Mouse (Mus musculus) mesoderm, embryonic 11.5 days (tissue): ENCODE measurements around the gene Tuba8.

Experiments
- DNase-seq: peaks from one replicate; pipeline ENCODE4 v3.0.0-alpha.2; 2012; ENCODE audit warnings: low read depth, low spot score

Tuba8 gene

DNA sequence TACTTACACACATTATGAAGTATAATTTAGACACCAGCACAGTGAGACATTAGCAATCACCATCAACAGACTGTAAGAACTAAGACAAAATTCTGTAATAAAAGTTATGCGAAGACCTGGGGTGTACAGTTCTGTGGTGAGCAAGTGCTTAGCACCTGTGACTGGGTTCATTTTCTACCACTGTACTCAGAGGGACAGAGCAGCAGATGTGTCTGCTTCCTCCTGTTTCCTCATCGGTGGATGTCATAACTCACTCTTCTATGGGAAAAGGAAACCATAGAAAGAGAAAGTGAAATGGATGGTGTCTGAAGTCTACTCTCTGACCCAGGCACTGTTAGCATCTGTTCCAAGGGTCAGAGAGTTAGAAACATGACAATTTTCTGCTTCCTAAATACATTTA, 16.2 kb downstream of the Tuba8 start:
- DNase-seq, result no peak

DNA sequence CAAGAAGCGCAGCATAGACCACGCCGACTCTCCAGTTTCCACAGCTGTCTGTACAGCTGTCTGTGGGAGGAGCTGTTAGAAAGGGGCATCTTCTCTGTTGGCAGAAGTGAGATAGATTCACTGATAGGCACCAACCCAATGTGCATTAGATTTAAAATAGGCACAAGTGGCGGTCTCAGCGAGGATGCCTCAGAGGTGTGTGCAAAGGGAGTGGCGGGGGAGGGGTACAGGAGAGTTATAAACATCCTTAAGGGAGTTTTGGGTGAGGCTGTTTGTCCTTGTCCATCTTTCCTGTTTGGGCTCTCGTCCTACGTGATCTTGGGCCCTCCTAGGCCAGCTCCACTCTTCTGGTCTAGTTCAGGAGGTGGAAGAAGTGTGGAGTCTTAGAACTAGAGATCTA, 17.9 kb downstream of the Tuba8 start:
- no peak for DNase-seq

DNA sequence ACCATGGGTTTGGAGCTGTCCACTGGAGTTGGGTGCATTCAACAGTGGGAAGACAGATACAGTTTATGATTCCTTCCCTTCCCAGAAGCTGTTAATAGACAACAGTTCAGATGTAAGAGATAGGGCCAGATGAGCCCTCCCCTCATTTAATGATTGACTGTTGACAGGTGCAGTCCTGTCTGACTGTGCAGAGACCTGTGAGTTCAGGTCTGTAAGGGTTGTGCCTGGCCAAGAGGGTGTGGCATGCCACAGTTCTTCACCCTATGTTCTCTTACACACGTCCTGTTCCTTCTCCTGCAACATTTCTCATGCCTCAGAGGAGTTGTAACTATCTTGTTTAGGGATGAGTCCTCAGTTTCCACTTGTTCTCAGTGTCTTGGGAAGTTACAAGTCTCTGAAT, 22.2 kb downstream of the Tuba8 start:
- DNase-seq, result no peak

DNA sequence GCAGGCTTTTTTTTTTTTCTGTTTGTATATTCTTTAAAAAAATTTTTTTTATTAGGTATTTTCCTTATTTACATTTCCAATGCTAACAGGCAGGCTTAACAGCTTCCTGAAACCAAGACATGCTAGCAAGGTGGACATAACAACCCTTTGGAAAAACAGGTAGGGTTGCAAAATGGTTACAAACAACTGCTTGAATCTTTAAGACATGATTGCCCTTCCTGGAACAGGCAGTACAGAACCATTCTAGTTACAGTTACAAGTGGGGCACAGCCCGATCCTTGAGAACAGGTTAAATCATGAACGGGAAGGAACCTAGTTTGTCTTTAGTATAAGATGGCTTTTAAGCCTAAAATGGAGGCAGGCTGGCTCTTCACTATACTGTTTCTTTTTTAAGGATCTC, 25.9 kb downstream of the Tuba8 start:
- no peak for DNase-seq

DNA sequence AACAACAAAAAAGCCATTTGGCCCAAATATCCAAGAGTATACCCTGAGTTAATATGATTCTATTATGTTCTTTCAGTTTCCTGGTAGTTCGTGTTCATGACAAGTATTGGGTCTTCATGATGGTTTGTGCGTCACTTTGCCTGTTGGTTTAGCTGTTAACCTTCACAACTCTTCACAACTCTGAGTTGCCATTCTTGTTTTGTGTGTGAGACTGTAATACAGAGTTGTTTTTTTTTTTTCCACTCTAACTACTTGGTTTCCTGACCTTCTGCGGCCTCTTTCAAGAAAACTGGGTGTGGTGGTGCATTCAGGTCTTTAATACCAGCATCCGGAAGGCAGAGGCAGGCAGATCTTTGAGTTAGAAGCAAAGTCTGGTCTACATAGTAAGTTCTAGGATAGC, 27.7 kb downstream of the Tuba8 start:
- no peak for DNase-seq

DNA sequence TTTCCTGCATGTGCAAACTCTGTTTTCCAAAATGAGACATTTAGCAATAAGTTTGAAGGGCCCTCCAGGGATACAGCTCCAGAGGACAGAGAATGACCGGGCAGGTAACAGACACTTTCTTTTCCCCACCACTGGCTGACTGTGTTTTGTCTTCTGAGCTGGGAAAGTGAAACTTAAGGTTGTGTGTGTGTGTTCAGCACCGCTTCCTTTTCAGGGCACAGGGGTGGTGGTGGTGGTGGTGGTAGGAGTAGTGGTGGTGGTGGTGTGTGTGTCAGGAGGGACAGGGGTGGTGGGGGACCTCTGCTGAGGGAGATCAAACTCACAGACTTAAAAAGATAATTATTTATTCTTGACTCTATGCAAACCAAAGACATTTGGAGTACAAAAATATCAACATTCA, 31.3 kb downstream of the Tuba8 start:
- DNase-seq, result no peak

DNA sequence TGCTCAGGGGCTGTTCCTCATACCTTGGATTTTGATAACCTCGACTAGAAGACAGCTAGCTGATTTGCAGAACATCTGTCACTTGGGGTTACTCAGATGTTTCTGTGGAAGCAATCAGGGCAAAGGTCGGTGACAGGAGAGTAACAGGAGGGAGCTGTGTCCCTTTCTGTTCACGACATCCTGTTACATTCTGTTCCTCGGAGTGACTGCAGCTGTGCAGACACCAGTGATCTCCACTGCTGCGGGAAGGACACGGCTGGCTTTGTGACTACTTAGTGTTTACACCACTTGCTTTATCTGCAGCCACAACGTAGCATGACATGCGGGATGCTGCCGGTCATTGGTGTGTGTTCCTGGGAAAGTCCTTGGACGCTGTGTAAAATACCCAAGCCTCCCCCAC, 32.7 kb downstream of the Tuba8 start:
- no peak for DNase-seq

DNA sequence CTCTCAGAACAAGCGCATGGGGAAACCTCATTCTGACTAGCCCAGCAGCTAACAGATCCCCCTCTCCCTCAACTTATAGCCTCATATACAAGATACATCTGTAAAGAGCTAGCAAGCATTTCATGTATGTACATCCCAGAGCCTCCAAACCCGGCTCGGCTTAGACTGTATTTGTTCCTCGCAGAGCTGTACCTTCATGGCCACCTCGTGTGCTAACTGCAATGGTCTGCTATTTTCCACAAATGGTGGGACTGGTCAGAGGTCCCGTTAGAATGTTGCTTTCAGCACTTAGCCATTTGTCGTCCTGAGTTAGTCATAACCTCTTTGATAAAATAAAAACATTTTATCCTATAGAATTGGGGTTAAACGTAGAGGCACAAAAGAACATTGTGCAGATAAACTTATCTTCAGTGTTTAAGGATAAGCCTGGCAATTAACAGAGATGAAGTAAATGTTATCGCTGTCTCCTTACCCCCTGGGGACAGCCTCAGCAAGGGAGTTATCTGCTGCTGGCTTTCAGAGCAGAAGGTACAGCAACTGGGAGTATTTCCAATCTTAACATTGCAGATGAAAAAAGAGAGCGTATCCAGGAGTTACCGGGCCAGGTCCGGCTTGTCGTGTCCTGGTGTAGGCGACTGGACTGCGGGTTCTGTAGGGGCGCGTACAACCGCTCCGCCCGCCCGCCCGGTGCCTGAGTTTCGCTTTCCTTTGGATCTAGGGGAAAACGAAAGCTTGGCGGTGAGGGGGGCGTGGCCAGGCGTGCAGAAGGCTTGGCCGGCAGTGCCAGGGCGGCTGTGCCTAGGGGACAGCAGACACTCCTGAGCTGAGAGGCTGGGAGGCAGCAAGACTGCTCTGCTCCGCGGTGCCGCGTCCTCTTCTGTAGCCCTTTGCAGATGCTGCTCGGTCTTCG, 34.9 kb downstream of the Tuba8 start, which contains the start of gene Usp18:
Gene Usp18 (plus strand): TSS at position 780 of the 910 bp plus-strand sequence.
- DNase-seq, result peak; percentile 82

DNA sequence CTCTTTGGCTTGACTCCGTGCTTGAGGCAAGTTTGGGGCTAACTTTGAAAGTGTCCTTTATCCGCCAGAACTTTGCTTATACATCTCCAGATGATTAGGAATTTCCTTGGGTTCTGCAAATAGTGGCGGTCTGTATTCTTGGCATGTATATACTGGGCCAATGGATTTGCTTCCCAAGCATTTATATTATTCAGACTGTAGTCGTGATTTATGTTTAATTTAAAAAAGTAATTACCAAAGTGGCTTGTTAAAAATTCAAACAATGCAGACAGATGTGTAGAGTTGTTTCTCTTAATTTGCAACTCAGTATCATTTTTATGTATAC, 35.5 kb downstream of the Tuba8 start:
- no peak for DNase-seq

DNA sequence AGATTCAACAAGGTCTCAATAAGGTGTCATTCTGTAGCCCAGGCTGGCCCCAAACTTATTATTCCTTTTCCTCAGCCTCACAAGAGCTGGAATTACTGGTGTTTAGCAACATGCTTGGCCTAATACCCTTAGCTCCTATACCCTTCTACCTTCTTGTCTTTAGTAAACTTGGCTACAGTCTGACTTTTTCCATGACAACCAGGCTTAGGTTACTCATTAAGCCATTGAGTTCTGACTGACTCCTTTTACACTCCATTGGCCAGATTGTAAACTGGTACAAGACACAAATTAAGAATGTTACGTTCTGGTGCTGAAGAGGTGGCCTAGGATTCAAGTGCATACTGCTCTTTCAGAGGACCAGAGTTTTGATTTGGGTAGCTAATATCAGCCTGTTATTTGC, 39.9 kb downstream of the Tuba8 start:
- DNase-seq, result no peak

DNA sequence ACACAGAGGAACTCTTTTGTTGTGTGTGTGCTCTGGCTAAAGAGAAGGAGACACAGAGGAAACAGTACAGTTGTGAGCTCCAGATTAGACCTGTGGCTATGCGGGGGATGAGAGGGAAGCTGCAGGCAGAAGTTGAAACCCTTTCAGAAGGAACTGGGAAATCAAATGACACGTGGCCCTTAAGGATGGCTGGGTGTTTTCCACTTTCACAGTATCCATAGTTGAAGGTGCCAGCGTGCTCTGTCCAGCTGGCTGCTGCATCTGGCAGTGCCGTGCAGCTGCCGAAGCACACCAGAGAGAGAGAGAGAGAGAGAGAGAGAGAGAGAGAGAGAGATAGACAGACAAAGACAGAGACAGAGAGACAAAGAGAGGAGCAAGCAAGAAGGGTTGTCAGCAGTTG, 40.8 kb downstream of the Tuba8 start:
- DNase-seq, result no peak

DNA sequence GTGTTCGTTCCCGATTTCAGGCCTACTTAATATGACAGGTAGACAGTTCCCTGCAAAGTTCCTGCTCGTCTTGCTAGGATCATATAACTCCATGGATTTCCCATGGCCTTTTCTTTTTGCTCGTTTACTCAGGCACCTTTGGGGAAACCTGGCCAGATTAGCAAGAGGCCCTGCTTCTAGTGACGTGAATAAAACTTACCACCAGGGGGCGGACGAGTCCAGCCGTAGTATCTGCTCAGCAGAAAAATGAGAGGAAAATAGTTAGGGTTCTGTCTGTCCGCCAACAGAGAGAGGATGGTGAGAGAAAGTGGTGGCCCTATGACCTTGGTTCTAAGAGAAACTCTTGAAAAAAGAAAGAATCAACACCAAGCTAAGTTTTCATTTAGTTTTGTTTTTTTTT, 50.1 kb downstream of the Tuba8 start:
- peak; percentile 66 for DNase-seq

DNA sequence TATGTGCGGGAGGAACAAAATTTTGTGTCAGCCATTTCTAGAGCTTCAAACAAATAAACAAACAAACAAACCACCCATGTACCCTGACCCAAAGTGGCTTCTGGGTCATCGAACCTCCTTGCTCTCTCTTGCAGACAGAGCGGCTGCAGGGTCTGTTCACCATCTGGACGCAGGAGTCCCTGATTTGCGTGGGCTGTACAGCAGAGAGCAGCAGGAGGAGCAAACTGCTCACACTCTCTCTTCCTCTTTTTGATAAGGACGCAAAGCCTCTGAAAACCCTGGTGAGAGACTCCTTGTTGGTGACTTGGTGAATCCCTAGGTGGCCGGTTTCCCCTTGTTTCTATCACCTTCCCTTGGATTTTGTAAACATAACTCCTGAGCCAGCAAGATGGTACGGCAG, 50.7 kb downstream of the Tuba8 start:
- no peak for DNase-seq

DNA sequence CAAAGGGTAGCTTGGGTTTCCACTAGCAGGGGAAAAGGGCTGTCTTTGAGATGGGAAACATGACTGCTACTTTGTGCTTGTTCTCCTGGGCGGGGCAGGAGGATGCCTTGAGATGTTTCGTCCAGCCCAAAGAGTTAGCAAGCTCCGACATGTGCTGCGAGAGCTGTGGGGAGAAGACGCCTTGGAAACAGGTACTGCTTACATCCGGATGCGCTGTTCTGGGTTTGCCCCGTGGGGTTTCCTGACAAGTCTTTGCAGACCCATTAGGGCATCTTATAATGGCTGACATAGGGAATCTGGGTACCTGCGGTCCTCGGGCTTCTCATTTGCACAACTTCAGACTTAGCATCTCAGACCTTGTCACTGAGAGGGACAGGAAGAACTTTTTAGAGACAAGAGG, 51.5 kb downstream of the Tuba8 start:
- no peak for DNase-seq

DNA sequence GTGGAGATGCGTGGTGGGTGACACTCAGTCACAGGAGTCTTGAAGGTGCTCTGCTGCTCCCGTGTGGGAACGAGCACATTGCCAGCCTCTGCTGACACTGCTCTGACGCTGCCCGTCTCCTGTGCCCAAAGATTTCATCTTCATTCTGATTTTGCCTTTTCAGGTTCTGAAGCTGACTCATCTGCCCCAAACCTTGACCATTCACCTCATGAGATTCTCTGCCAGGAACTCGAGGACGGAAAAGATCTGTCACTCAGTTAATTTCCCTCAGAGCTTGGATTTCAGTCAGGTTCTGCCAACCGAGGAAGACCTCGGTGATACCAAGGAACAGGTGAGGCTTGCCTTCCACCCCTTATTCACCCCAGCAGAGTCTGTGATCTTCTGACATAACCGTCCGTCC, 52.0 kb downstream of the Tuba8 start:
- DNase-seq, result no peak

DNA sequence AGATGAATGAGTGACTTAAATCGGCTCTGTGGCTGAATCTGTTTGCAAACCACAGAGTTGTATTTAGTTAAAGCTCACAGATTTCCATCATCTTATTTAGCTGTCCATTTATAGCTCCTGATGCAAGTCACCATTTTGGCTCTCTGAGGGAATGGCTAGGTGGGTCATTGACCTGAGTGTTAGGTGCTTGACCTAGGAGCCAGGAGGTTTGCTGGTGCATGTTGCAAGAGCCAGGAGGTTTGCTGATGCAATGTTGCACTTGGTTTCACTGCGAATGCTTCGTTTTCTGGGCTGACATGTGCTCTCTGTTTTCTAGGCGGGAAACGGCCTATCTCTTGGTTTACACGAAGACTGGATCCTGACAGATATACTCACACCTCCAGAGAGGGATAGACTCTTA, 59.7 kb downstream of the Tuba8 start:
- no peak for DNase-seq

DNA sequence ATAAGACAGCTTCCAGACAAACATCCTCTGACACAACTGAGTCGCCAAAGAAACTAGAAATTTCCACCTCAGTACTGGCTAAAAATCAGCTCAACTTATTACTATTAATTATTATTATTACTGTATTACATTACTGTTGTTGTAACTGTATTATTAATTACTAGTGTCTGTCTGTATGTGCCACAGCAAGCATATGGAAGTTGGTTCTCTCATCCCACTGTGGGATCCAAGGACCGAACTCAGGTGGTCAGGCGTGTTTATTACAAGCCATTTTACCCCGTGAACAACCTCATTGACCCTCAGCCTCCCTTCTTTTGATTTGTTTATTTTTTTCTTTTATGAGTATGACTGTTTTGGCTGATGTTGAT, 61.2 kb downstream of the Tuba8 start:
- no peak for DNase-seq

DNA sequence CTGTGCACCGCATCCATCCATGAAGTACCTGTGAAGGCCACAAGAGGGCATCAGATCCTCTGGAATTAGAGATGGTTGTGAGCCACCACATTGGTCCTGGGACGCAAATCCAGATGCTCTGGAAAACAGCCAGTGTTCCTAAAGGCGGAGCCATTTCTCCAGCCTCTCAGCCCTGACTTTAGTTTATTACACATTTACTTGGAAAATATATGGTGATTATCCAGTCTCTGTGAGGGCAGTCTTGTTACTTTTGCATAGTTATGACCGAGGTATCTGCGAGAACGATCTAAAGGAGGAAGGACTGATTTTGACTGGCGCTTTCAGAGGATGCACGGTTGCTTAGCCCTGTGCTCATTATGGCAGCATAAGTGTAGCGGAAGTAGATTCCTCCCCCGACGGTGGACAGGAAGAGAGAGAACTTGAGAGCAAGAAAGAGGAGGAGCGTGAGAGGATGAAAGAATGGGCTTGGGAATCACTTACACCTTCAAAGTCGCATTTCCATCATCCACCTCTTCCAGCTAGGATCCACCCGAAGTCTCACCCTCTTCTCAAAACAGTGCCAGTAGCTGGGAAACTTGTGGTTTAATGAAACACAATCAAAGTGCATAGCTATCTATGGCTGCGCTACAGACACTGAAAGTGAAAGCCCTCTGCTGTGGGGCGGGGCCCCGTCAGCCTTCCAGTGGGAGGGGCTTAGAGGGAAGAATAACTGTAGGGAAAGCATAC, 61.7 kb downstream of the Tuba8 start:
- DNase-seq, result peak; percentile 86

DNA sequence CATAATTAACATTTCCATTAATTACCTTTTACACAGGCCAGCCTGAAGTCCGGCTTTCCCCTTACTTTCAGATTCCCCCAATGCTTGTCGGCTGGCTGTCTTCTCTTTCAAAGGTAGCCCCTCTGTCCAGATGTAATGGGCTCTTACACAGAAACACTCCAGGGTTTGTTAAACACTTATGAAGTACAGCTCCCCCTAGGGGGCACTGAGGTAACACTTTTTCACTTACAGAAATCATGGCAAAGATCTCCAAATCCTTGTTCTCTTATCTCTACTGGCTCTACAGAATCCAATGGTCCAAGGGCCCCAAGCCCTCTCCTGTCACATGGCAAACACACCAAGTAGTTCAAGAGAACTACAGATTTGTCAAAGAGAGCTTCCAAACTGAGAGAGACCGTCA, 63.9 kb downstream of the Tuba8 start:
- peak; percentile 55 for DNase-seq
